Mouse (Mus musculus): ENCODE data around the gene Akr1b8.
"Not testable (repeated sequence)": the region's sequence is repeated elsewhere in the genome, so short reads cannot be mapped to it uniquely, and the experiment has no call there.

The Akr1b8 gene

DNA sequence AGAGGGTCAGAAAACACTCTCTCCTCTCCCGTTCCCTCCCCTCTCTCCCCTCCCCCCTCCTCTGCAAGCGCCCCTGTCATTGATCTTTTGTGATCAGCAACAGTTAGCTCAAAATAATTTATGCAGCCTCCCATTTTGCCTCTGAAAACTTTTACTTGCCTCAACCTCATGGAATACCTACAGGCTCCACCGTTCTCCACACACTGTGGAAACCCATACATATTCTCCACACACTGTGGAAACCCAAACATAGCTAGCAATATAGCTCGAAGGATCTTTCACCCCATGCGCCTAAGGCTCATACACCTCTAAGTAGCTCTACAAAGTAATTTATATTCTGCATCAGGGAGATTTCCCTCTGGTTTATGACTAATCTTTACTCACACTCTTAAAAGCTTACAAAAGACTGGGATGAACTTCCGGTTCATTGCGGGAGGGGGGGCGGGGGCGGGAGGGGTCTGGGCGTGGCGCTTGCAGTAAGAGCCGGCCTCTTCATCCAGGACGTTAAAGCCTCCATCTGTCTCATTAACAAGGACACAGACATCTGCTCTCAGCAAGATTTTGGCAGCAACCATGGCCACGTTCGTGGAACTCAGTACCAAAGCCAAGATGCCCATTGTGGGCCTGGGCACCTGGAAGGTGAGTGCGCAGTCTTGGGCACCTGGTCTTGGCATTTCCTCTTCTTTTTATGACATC, at the start of gene Akr1b8:
Gene Akr1b8, plus strand, starts transcription at position 462 of the 696 bp plus-strand sequence.
- DNase-seq (ENCODE audit: low spot score), result no peak

GRCm38 (mm10) chr6:34304675-34305241, 49.2 kb upstream of the Akr1b8 start:
- no peak for DNase-seq (ENCODE audit: low spot score)

DNA sequence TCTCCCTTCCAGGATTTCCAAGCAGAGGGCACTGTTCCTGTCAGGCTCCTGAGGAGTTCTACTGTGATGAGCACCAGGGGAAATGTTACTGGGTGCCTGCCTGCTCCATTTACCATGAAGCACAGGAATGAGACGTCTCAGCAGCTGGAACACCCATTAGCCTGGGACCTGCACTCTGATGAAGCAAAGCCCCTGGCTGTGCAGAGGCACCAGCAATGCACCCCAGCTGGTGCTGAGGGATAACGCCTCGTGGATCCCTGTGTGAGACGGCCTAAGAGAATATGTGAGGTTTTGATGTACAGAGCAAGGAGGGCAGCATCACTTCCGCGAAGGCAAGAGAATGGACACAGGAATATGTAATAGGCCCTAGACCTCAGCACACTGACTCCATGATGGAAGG, 47.1 kb upstream of the Akr1b8 start:
- no peak for DNase-seq (ENCODE audit: low spot score)

DNA sequence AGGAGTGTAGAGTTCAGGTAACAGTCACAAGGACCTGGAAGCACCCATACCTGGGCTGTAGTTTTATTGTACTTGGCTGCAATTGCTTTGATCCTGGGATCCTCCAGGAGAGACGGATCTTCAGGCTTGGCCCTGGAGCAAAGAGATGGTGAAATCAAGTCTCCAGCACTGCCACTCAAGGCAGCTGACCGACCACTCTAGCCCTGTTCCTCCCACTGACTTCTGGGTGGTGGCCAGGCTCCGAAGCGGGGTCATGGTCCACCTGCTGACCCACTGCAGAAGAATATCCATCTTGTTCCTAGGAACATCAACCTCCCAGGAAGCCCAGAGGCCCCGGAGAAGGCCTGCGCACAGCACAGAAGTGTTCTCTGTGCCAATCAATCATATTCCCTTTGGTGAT, 44.4 kb upstream of the Akr1b8 start:
- no peak for DNase-seq (ENCODE audit: low spot score)

GRCm38 (mm10) chr6:34310023-34310595, 43.8 kb upstream of the Akr1b8 start:
- no peak for DNase-seq (ENCODE audit: low spot score)

GRCm38 (mm10) chr6:34313386-34313785, 40.5 kb upstream of the Akr1b8 start:
- no peak for DNase-seq (ENCODE audit: low spot score)

GRCm38 (mm10) chr6:34313921-34314320, 40.0 kb upstream of the Akr1b8 start:
- no peak for DNase-seq (ENCODE audit: low spot score)

DNA sequence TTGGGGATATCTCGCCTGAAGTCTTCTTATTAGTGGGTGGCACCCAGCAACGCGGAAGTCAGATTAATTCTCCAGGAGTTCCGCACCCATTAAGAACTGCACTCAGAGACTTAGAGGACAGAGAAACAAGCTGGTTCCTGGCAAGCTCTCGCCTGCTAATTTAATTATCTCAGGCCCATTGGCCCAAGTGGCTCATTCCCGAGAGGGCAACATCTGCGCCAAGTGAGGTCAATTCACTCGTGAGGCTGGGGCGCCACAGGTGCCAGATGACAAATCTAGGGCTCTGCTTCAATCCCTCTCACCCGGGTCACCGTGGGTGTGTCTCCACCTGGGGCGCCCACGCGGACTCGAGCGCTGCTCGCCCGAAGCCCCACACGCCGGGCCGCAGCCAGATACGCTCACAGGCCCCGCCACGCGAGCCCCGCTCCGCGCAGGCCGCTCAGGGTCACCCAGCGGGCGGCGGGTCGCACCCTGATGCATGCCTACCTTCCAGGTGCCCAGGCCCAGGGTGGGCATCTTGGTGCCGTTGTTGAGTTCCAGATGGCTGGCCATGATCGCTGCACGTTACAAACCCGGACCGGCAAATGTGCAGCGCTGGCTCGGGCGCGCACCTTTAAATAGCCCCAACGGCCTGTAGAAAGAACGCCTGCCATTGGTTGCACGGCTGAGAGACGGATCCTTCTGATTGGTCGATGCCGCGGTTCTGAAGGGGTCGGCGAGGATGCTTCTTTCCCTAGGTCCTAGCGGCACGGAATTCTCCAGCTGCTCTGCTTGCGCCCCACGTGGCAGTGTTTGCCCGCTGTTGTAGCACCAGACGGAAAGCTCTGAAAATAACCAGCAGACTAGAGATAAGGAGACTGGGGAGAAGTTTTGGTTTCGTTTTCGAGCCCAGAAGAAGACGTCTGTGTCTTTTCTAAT, 36.8 kb upstream of the Akr1b8 start, which contains the start of gene Akr1b3:
Gene Akr1b3, minus strand, starts transcription at position 625 of the 918 bp plus-strand sequence.
- DNase-seq (ENCODE audit: low spot score), result peak; percentile 73

GRCm38 (mm10) chr6:34318172-34318571, 35.7 kb upstream of the Akr1b8 start:
- no peak for DNase-seq (ENCODE audit: low spot score)

DNA sequence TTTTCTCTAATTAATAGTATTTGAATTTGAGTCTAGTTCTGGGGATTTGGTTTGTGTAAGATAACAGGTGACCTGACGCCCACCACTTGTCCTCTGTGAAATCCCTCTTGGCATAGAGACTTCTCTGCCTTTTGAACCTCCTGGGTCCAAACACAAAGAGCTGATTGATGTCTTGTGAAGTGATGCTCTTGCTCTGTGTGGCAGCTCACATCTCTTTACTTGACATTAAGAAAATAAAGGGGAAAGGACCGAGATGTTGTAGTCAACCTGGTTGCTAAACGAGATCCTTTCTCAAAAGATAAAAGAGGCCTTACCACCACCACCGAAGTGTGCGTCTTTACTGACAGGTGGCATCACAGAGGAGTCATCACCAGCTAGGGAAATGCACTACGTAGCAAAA, 35.3 kb upstream of the Akr1b8 start:
- no peak for DNase-seq (ENCODE audit: low spot score)

GRCm38 (mm10) chr6:34322121-34322520, 31.8 kb upstream of the Akr1b8 start:
- no peak for DNase-seq (ENCODE audit: low spot score)

GRCm38 (mm10) chr6:34331379-34331778, 22.5 kb upstream of the Akr1b8 start:
- DNase-seq (ENCODE audit: low spot score), result no peak

GRCm38 (mm10) chr6:34331804-34332203, 22.1 kb upstream of the Akr1b8 start:
- not testable (repeated sequence) for DNase-seq (ENCODE audit: low spot score)

DNA sequence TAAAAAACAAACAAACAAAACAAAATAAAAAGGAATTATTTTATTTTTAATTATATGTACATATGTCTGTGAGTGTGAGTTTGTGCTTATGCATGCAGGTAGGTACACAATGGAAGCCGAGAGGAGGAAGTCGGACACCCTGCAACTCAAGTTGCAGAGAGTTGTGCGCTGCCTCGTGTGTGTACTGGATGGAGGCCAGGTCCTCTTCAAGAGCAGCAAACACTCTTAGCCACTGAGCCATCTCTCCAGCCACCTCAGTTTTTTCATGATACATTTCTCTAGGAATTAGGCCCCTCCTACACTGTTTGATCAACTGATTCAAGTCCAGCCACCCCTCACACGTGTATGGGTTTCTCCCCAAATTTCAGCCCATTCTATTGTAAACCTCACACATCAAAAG, 19.2 kb upstream of the Akr1b8 start:
- no peak for DNase-seq (ENCODE audit: low spot score)

- no peak for DNase-seq (ENCODE audit: low spot score)
These were observed 16.1 kb upstream of the Akr1b8 start for GRCm38 (mm10) chr6:34337799-34338198.

DNA sequence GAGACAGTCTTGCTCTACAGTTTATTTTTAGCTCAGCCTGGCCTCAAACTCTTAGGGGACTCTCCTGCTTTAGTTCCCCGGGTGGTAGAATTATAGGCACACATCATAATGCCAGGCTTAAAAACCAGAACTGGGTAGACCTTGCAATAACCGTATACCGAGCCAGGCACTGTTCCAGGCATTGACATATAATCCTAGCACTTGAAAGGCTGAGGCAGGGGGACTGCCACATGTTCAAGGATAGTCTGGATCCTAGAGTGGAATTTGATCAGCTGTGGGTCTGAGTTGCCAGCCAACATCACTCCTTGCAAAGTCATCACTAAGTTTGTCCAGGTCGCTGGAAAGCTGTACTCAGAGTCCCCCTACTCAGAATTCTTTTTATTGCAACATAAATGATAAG, 11.9 kb upstream of the Akr1b8 start:
- no peak for DNase-seq (ENCODE audit: low spot score)

GRCm38 (mm10) chr6:34342476-34342875, 11.4 kb upstream of the Akr1b8 start:
- DNase-seq (ENCODE audit: low spot score), result no peak

DNA sequence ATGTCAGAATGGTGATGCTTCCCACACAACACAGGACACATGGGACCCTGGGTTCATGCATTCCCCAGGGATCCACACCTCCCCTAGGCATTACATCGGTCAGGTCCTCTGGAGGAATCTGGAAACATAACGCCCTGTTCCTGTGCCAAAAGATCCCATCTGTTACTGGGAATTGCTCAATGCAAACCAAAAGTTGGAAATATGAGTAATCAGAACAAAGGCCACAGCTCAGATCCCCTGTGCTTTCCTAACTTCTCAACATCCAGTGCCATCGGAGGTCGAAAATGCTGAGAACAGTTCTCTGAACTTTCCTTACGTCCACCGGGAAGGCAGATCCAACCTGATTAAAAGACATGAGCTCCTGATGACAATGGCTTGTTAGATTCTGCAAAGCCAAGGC, 10.5 kb upstream of the Akr1b8 start:
- DNase-seq (ENCODE audit: low spot score), result no peak

GRCm38 (mm10) chr6:34344135-34344850, 9.6 kb upstream of the Akr1b8 start:
- no peak for DNase-seq (ENCODE audit: low spot score)

DNA sequence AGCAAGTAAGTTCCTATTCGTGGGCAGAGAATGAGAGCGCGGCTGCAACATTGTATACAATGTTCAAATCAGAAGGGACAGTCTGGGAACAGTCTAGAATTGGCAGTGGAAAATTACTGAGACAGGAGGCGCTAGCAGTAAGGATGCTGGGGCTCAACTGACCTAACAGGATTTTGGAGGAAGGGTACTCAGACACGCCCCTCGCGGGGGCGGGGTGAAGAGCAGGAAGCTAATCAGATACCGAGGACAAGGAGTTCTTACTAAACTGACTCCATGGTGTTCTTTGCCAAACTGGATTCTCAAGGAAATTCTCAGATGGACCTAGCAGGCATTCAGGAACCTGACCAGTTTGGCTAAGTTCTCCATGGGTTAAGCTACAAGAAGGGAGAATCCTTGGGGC, 9.0 kb upstream of the Akr1b8 start:
- no peak for DNase-seq (ENCODE audit: low spot score)

DNA sequence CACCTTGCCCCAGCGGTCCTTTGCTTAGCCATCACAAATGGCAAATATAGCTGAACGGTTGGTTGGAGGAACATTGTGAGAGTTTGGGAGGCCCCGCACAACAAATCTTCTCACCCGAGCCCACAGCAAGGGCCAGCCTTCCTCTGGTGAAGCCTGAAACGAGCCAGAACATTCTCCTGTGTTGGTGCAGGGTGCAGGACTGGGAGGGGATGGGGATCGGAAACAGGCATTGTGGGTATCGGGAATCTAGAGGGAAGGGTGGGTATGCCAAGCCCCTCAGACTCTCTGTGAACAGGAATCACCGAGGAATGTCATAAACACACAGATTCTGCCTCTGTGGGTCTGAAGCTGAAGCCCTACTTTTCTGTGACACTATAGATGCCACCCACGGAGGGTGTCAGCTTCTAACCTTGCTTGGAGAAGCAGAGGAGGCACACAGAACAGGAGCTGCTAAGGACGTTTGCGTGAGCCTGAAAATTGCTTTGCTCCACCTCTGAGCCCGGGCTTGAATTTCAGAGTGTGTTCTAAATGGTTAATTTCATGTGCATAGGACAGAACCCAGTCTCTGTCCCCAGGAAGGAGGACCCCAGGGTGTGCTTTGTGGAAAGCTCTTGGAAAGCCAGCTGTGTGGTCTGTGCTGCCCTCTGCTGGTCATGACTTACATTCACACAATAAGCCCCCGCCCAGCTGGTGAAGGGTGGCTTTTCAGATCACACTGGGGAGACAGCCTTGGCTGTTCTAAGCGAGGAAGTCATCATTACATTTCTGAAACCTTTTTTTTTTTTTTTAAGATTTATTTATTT, 7.6 kb upstream of the Akr1b8 start:
- DNase-seq (ENCODE audit: low spot score), result peak; percentile 75
